Mouse (Mus musculus) hindbrain, postnatal 0 days (tissue): ENCODE results near the gene Ifitm10. TPM values are rescaled to one million over a fixed set of nuclear protein-coding genes. Genes with fewer than 3 reads are reported as not detected.
"Not testable (repeated sequence)": the region's sequence is repeated elsewhere in the genome, so short reads cannot be mapped to it uniquely, and the experiment has no call there.

Source experiments
- ATAC-seq: fragments of 200-750 bp; cut with Nextera tagmentation; 2 replicates; pipeline ENCODE4 v1.8.0; 2017; ENCODE audit warnings: mild to moderate bottlenecking, moderate TSS enrichment, moderate library complexity
- DNase-seq: peaks from one replicate; pipeline ENCODE4 v3.0.0-alpha.2; 2015; ENCODE audit warnings: low spot score
- H3K27ac ChIP-seq: fragments of 300-500 bp; sonication (generic); 2 replicates; pipeline ENCODE4 v1.5.1; 2014; ENCODE audit warnings: mild to moderate bottlenecking
- H3K27me3 ChIP-seq: fragments of 300-500 bp; sonication (generic); 2 replicates; pipeline ENCODE4 v1.6.1; 2014; ENCODE audit warnings: low read length, mixed read lengths; ENCODE audit not compliant: insufficient read depth
- H3K36me3 ChIP-seq: fragments of 300-500 bp; sonication (generic); 2 replicates; pipeline ENCODE4 v1.6.1; 2014; ENCODE audit warnings: low read length, mixed read lengths; ENCODE audit not compliant: insufficient read depth
- H3K4me1 ChIP-seq: fragments of 300-500 bp; sonication (generic); 2 replicates; pipeline ENCODE4 v1.6.1; 2014; ENCODE audit warnings: antibody characterized with exemption, low read length, mixed read lengths; ENCODE audit not compliant: insufficient read depth
- H3K4me2 ChIP-seq: fragments of 300-500 bp; sonication (generic); 2 replicates; pipeline ENCODE4 v1.6.1; 2014; ENCODE audit warnings: low read depth, mild to moderate bottlenecking, low read length, moderate library complexity, mixed read lengths
- H3K4me3 ChIP-seq: fragments of 300-500 bp; sonication (generic); 2 replicates; pipeline ENCODE4 v1.5.1; 2014; ENCODE audit warnings: low read length
- H3K9ac ChIP-seq: fragments of 300-500 bp; sonication (generic); replicated peaks from 2 replicates; pipeline ENCODE4 v1.6.1; 2014; ENCODE audit warnings: mild to moderate bottlenecking, low read length, moderate library complexity, mixed read lengths
- H3K9me3 ChIP-seq: fragments of 300-500 bp; sonication (generic); 2 replicates; pipeline ENCODE4 v1.6.1; 2016; ENCODE audit warnings: low read length, mixed read lengths
- CTCF ChIP-seq: IDR thresholded peaks from 2 replicates; pipeline ENCODE4 v1.5.1; 2016; ENCODE audit warnings: antibody characterized with exemption, control low read depth, low read depth
- WGBS: fragments of 180-500 bp; shearing (Covaris S2); extraction: QIAGEN DNeasy Blood & Tissue Kit; methylation state at CpG from one replicate; pipeline ENCODE4 v1.1.7; 2014; 5-methylcytosine and 5-hydroxymethylcytosine counted together
- polyA plus RNA-seq: library from polyadenylated mRNA; unstranded; fragments of >200 nt; fragmentation: Nextera tagmentation; extraction: Ambion mirVana; gene quantifications from 2 replicates; pipeline ENCODE4 v1.2.1, GENCODE M21; 2015
- total RNA-seq: library from RNA; depleted of rRNA; stranded (reverse); fragments of >200 nt; gene quantifications from 2 replicates; pipeline ENCODE4 v1.2.3, GENCODE M21; 2014; rRNA removed

Ifitm10 gene
- total and polyA plus RNA-seq, 2 experiments from 2014 or later: 19.9 to 25.4 TPM

DNA sequence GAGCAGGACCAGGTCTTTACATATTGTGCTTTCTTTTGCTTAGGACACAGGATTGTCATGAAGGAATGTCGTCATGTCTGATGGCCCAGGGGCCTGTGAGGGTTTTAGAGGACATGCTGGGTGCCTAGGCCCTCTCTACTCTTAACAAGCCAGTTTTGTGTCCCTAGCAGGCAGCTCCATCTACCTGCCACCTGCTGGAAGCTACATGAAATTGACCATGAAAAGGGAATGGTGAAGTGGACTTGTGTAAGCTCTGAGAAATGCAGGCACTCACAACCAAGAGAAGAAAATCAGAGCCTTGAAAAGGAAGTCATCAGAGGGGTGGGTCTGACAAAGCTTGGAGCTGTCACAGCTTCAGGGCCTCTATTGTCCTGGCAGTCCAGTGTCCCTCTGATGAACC is 94.3 kb downstream of the Ifitm10 start:
- H3K9ac ChIP-seq, H3K36me3 ChIP-seq, ATAC-seq, H3K27ac ChIP-seq, H3K27me3 ChIP-seq, H3K4me2 ChIP-seq, H3K4me3 ChIP-seq, DNase-seq, H3K9me3 ChIP-seq, H3K4me1 ChIP-seq: not testable (repeated sequence)
- WGBS: 82% methylated on average over 1 of the region's 1 CpGs
- peak; percentile 34 for TF ChIP-seq CTCF

DNA sequence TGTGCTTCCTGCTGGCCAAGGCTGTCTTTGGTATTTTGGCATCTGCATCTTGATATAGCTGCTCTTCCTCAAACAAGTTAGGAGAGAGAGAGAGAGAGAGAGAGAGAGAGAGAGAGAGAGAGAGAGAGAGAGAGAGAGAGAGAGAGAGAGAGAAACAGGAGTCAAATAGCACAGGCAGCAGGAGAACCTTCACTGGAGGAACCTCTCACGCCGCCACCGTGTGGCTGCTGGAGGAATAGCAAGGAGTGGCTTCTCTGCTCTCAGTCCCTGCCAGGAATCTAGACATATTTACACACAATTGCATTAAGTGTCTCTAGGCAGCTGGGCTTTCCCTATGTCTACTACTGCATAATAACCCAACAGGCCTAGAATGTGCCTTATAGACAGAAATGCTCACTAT is 95.4 kb downstream of the Ifitm10 start:
- not testable (repeated sequence) for H3K36me3 ChIP-seq, H3K9ac ChIP-seq, H3K9me3 ChIP-seq, H3K4me3 ChIP-seq, H3K4me1 ChIP-seq, H3K27me3 ChIP-seq, H3K4me2 ChIP-seq, H3K27ac ChIP-seq
- TF ChIP-seq CTCF: peak; percentile 77
- peak; percentile 79 for DNase-seq
- 0% methylated on average over 3 of the region's 3 CpGs for WGBS
- peak; percentile 68; the same call in 1 of the 2 replicates for ATAC-seq

Other genes with a start within 250 kb of the Ifitm10 start
- not detected in 2 replicates for gene Gm39115, start 237.7 kb downstream of the Ifitm10 start, total RNA-seq
- gene Gm39115, start 237.7 kb downstream of the Ifitm10 start, polyA plus RNA-seq: not detected in 2 replicates
- gene Gm45337, start 229.1 kb downstream of the Ifitm10 start, total RNA-seq: not detected in 2 replicates
- not detected in 2 replicates for gene Gm45337, start 229.1 kb downstream of the Ifitm10 start, polyA plus RNA-seq
- not detected in 2 replicates for gene Gm29735, start 216.6 kb downstream of the Ifitm10 start, total RNA-seq
- gene Gm29735, start 216.6 kb downstream of the Ifitm10 start, polyA plus RNA-seq: not detected in 2 replicates
- not detected in 2 replicates for gene Gm4553, start 208.0 kb downstream of the Ifitm10 start, total RNA-seq
- not detected in 2 replicates for gene Gm4553, start 208.0 kb downstream of the Ifitm10 start, polyA plus RNA-seq
- gene Krtap5-2, start 197.7 kb downstream of the Ifitm10 start, total RNA-seq: not detected in 2 replicates
- gene Krtap5-2, start 197.7 kb downstream of the Ifitm10 start, polyA plus RNA-seq: not detected in 2 replicates
- not detected in 2 replicates for gene Gm10153, start 183.4 kb downstream of the Ifitm10 start, total RNA-seq
- gene Gm10153, start 183.4 kb downstream of the Ifitm10 start, polyA plus RNA-seq: not detected in 2 replicates
- gene Krtap5-3, start 172.4 kb downstream of the Ifitm10 start, total RNA-seq: not detected in 2 replicates
- not detected in 2 replicates for gene Krtap5-3, start 172.4 kb downstream of the Ifitm10 start, polyA plus RNA-seq
- gene Gm7579, start 161.9 kb downstream of the Ifitm10 start, total RNA-seq: not detected in 2 replicates
- gene Gm7579, start 161.9 kb downstream of the Ifitm10 start, polyA plus RNA-seq: not detected in 2 replicates
- gene Krtap5-5, start 143.8 kb downstream of the Ifitm10 start, total RNA-seq: not detected in 2 replicates
- not detected in 2 replicates for gene Krtap5-5, start 143.8 kb downstream of the Ifitm10 start, polyA plus RNA-seq
- gene Gm40460, start 132.7 kb downstream of the Ifitm10 start, total RNA-seq: not detected in 2 replicates
- not detected in 2 replicates for gene Gm40460, start 132.7 kb downstream of the Ifitm10 start, polyA plus RNA-seq
- not detected in 2 replicates for gene Gm2431, start 115.4 kb downstream of the Ifitm10 start, total RNA-seq
- gene Gm2431, start 115.4 kb downstream of the Ifitm10 start, polyA plus RNA-seq: not detected in 2 replicates
- gene Gm4559, start 99.4 kb downstream of the Ifitm10 start, total RNA-seq: not detected in 2 replicates
- gene Gm4559, start 99.4 kb downstream of the Ifitm10 start, polyA plus RNA-seq: not detected in 2 replicates
- not detected in 2 replicates for gene Krtap5-1, start 76.6 kb downstream of the Ifitm10 start, total RNA-seq
- gene Krtap5-1, start 76.6 kb downstream of the Ifitm10 start, polyA plus RNA-seq: not detected in 2 replicates
- not detected in 2 replicates for gene Krtap5-4, start 70.2 kb downstream of the Ifitm10 start, total RNA-seq
- gene Krtap5-4, start 70.2 kb downstream of the Ifitm10 start, polyA plus RNA-seq: not detected in 2 replicates
- gene Gm49369, start 8.9 kb upstream of the Ifitm10 start, total RNA-seq: 1.0 TPM in 1 of 2 replicates, not detected in the other
- 2.1 and 2.9 TPM in 2 replicates for gene Gm49369, start 8.9 kb upstream of the Ifitm10 start, polyA plus RNA-seq
- 638 and 755 TPM in 2 replicates for gene Ctsd, start 14.3 kb upstream of the Ifitm10 start, total RNA-seq
- gene Ctsd, start 14.3 kb upstream of the Ifitm10 start, polyA plus RNA-seq: 400 and 402 TPM in 2 replicates
- gene Syt8, start 61.1 kb upstream of the Ifitm10 start, total RNA-seq: not detected in 2 replicates
- gene Syt8, start 61.1 kb upstream of the Ifitm10 start, polyA plus RNA-seq: 0.15 TPM in 1 of 2 replicates, not detected in the other
- 1.3 and 8.5 TPM in 2 replicates for gene Tnni2, start 68.1 kb upstream of the Ifitm10 start, total RNA-seq
- 0.63 TPM in 2 replicates for gene Tnni2, start 68.1 kb upstream of the Ifitm10 start, polyA plus RNA-seq
- 4.6 and 16.6 TPM in 2 replicates for gene Lsp1, start 87.1 kb upstream of the Ifitm10 start, total RNA-seq
- 6.6 and 7.2 TPM in 2 replicates for gene Lsp1, start 87.1 kb upstream of the Ifitm10 start, polyA plus RNA-seq
- gene Tnnt3, start 125.1 kb upstream of the Ifitm10 start, total RNA-seq: 1.3 and 4.7 TPM in 2 replicates
- gene Tnnt3, start 125.1 kb upstream of the Ifitm10 start, polyA plus RNA-seq: 3.1 and 3.9 TPM in 2 replicates
- 64.0 and 69.3 TPM in 2 replicates for gene Mrpl23, start 158.9 kb upstream of the Ifitm10 start, total RNA-seq
- gene Mrpl23, start 158.9 kb upstream of the Ifitm10 start, polyA plus RNA-seq: 17.4 and 25.5 TPM in 2 replicates